Comparison of ENCODE assay signal across 8 mouse cellular contexts in genomic region chr19:8711506-8711905, GRCm38 (mm10). TPM values are rescaled to one million over a fixed set of nuclear protein-coding genes. Genes with fewer than 3 reads are reported as not detected.
DNase-seq lines count a peak whose midpoint lies in the region; ATAC-seq and TF ChIP-seq lines count a peak whose summit lies in the region.

No protein-coding gene starts in this region.

- no peak for TF ChIP-seq EP300 in heart, adult 2 months (IDR thresholded peaks at IDR 0.05; ENCODE audit: insufficient read depth, low read depth, low read length)

- peaks cover 11% of the 10 kb centered on the region for H3K4me1 ChIP-seq in heart, adult 2 months (ENCODE audit: control insufficient read depth, insufficient read depth, low read length)
- H3K4me1 ChIP-seq in E14TG2a.4 (replicated peaks; ENCODE audit: low read depth, low read length): peaks cover 81% of the 10 kb centered on the region
- H3K4me1 ChIP-seq in hindbrain, embryonic 11.5 days (replicated peaks; ENCODE audit: control insufficient read depth, insufficient read depth, low read length): 0 out of 2 replicates have a peak, but pooled peaks cover 5% of the 10 kb centered on the region

- WGBS in heart, adult 2 months: 42% methylated on average over 4 of the region's 4 CpGs
- WGBS in hindbrain, embryonic 11.5 days: 85% methylated on average over 4 of the region's 4 CpGs

- H3K4me3 ChIP-seq in heart, adult 2 months: no peak overlapping the region
- H3K4me3 ChIP-seq in E14TG2a.4 (replicated peaks; ENCODE audit: low read length): peak overlapping the region; percentile 95
- peak overlapping the region; percentile 75 for H3K4me3 ChIP-seq in hindbrain, embryonic 11.5 days (ENCODE audit: low read depth, low read length)

- peaks cover 22% of the 10 kb centered on the region; the same call in 1 of the 2 replicates for H3K9me3 ChIP-seq in E14TG2a.4 (ENCODE audit: low read length)
- H3K9me3 ChIP-seq in hindbrain, embryonic 11.5 days (ENCODE audit: control insufficient read depth, low read length): no peaks in the 10 kb centered on the region

- intact Hi-C loops in heart, adult 2 months (cut with DNase I): loop anchor here (10.0 kb wide), 1 partner anchor 393 kb away; no protein-coding TSS in a partner anchor
- intact Hi-C loops in heart, postnatal 36 days (cut with DNase I): no loop called here

- H3K27me3 ChIP-seq in heart, adult 2 months (ENCODE audit: control insufficient read depth, insufficient read depth, low read length): no peaks in the 10 kb centered on the region
- H3K27me3 ChIP-seq in E14TG2a.4 (ENCODE audit: insufficient read depth, low read length): no peaks in the 10 kb centered on the region
- H3K27me3 ChIP-seq in hindbrain, embryonic 11.5 days (ENCODE audit: control insufficient read depth, insufficient read depth, low read length): no peaks in the 10 kb centered on the region

- no peak for ATAC-seq in hindbrain, embryonic 11.5 days (ENCODE audit: low FRiP score)

- H3K4me2 ChIP-seq in hindbrain, embryonic 11.5 days (replicated peaks; ENCODE audit: low read depth, low read length): peak overlapping the region; percentile 48

- H3K27ac ChIP-seq in heart, adult 2 months: no peak overlapping the region; the same call in 1 of the 2 replicates
- no peak overlapping the region for H3K27ac ChIP-seq in hindbrain, embryonic 11.5 days (ENCODE audit: low read depth, low read length)

- DNase-seq in heart, adult 2 months: no peak
- no peak for DNase-seq in heart, postnatal 36 days
- no peak for DNase-seq in hindbrain, embryonic 11.5 days (ENCODE audit: low spot score)
- DNase-seq in lung, postnatal 36 days: peak; percentile 35
- DNase-seq in frontal cortex, postnatal 10 days (ENCODE audit: low spot score in 2 of 2): no peak
- DNase-seq in layer of hippocampus, postnatal 14 days (ENCODE audit: low spot score in 2 of 2): no peak
- DNase-seq in cerebellum, postnatal 36 days: no peak

- peaks cover 29% of the 10 kb centered on the region for H3K36me3 ChIP-seq in heart, adult 2 months (ENCODE audit: control insufficient read depth, insufficient read depth, low read length)
- peaks cover 63% of the 10 kb centered on the region for H3K36me3 ChIP-seq in E14TG2a.4 (ENCODE audit: insufficient read depth, low read length)
- peaks cover 8% of the 10 kb centered on the region for H3K36me3 ChIP-seq in hindbrain, embryonic 11.5 days (ENCODE audit: control insufficient read depth, insufficient read depth, low read length)

- no peak for TF ChIP-seq POLR2A in heart, adult 2 months (IDR thresholded peaks at IDR 0.05; ENCODE audit: insufficient read depth, low read depth, low read length)

- TF ChIP-seq CTCF in heart, adult 2 months (IDR thresholded peaks at IDR 0.05): no peak
- no peak for TF ChIP-seq CTCF in E14TG2a.4 (conservative IDR thresholded peaks at IDR 0.05; ENCODE audit: low read length)

- H3K79me2 ChIP-seq in heart, adult 2 months (replicated peaks; ENCODE audit: control insufficient read depth, insufficient read depth, low read length): no peaks in the 10 kb centered on the region

- peak overlapping the region; percentile 10; the same call in 1 of the 2 replicates for H3K9ac ChIP-seq in heart, adult 2 months (ENCODE audit: low read depth, low read length)
- H3K9ac ChIP-seq in hindbrain, embryonic 11.5 days (ENCODE audit: low read depth, low read length): no peak overlapping the region

RNA-seq across cellular contexts. Expression of gene Slc3a2, which starts 11.7 kb away (rescaled TPM):
- total RNA-seq in heart, adult 2 months (2021): 10 to 100 TPM; 41.0 to 42.2 TPM
- polyA plus RNA-seq in heart, adult 2 months (2012; rRNA removed): 60.9 and 61.1 TPM in 2 replicates
- 10 to 100 TPM; 37.7 to 43.0 TPM for total RNA-seq in heart, postnatal 36 days (2021)
- polyA plus RNA-seq in hindbrain, embryonic 11.5 days (2014; fragmentation: Nextera tagmentation; extraction: Ambion mirVana): 123 and 136 TPM in 2 replicates
- total RNA-seq in layer of hippocampus, postnatal 14 days (2021): 100 to 1,000 TPM; 188 to 200 TPM

RNA-seq across cellular contexts. Expression of gene Wdr74, which starts 24.1 kb away (rescaled TPM):
- total RNA-seq in heart, adult 2 months (2021): 10 to 100 TPM; 18.7 to 19.2 TPM
- 15.7 and 18.2 TPM in 2 replicates for polyA plus RNA-seq in heart, adult 2 months (2012; rRNA removed)
- total RNA-seq in heart, postnatal 36 days (2021): 10 to 100 TPM; 22.0 to 22.4 TPM
- polyA plus RNA-seq in hindbrain, embryonic 11.5 days (2014; fragmentation: Nextera tagmentation; extraction: Ambion mirVana): 83.6 and 87.1 TPM in 2 replicates
- total RNA-seq in layer of hippocampus, postnatal 14 days (2021): 10 to 100 TPM; 39.9 to 47.9 TPM

RNA-seq across cellular contexts. Expression of gene 1700092M07Rik, which starts 29.0 kb away (rescaled TPM):
- under 1 TPM in 1 of 2 experiments, not detected in 1; 0.57 TPM for total RNA-seq in heart, adult 2 months (2021)
- polyA plus RNA-seq in heart, adult 2 months (2012; rRNA removed): 0.62 and 1.3 TPM in 2 replicates
- total RNA-seq in heart, postnatal 36 days (2021): not detected
- polyA plus RNA-seq in hindbrain, embryonic 11.5 days (2014; fragmentation: Nextera tagmentation; extraction: Ambion mirVana): 1.6 and 2.6 TPM in 2 replicates
- total RNA-seq in layer of hippocampus, postnatal 14 days (2021): 1 to 10 TPM; 1.8 to 2.0 TPM

RNA-seq across cellular contexts. Expression of gene Stx5a, which starts 29.7 kb away (rescaled TPM):
- total RNA-seq in heart, adult 2 months (2021): 10 to 100 TPM; 23.8 to 25.3 TPM
- polyA plus RNA-seq in heart, adult 2 months (2012; rRNA removed): 33.4 and 49.3 TPM in 2 replicates
- total RNA-seq in heart, postnatal 36 days (2021): 10 to 100 TPM; 28.1 to 29.8 TPM
- 100 and 111 TPM in 2 replicates for polyA plus RNA-seq in hindbrain, embryonic 11.5 days (2014; fragmentation: Nextera tagmentation; extraction: Ambion mirVana)
- 10 to 100 TPM; 64.5 to 71.4 TPM for total RNA-seq in layer of hippocampus, postnatal 14 days (2021)

RNA-seq across cellular contexts. Expression of gene Nxf1, which starts 45.4 kb away (rescaled TPM):
- total RNA-seq in heart, adult 2 months (2021): 10 to 100 TPM; 35.5 to 41.8 TPM
- 66.5 and 93.2 TPM in 2 replicates for polyA plus RNA-seq in heart, adult 2 months (2012; rRNA removed)
- 10 to 100 TPM; 36.7 to 37.6 TPM for total RNA-seq in heart, postnatal 36 days (2021)
- polyA plus RNA-seq in hindbrain, embryonic 11.5 days (2014; fragmentation: Nextera tagmentation; extraction: Ambion mirVana): 213 and 224 TPM in 2 replicates
- 10 to 100 TPM; 79.3 to 91.9 TPM for total RNA-seq in layer of hippocampus, postnatal 14 days (2021)

Comparison
In these comparisons a context has a peak if more than half of its experiments do, and no peak if none do; other contexts are left out.
1. RNA of gene Slc3a2, which starts 11.7 kb away (total RNA-seq): 188 to 200 TPM in layer of hippocampus, postnatal 14 days; 37.7 to 43.0 TPM in heart, postnatal 36 days and 41.0 to 42.2 TPM in heart, adult 2 months; every median in the first group is over 4 times any median in the second.